ENCODE assay signal across 26 mouse cellular contexts in the genomic region with DNA sequence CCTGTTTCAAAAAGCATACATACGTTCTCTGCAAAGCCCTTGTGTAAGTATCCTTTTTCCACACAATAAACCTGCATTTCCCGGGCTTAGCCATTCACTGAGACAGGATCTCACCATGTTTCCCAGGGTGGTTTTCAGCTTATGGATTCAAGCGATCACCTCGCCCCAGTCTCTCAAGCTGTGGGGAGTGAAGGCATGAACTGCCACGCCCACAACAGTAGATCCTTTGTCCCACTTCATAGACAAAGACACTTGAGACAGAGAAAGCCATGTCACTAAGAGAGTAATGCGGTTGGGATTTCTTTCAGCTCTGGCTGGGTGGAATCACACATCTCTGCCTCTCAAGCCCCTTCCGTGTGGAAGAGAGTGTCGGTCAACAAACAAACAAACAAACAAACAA. TPM values are rescaled to one million over a fixed set of nuclear protein-coding genes. Genes with fewer than 3 reads are reported as not detected.
DNase-seq lines count a peak whose midpoint lies in the region; ATAC-seq lines count a peak whose summit lies in the region.
"Had no signal": no experiment of that assay in that cellular context is flagged by ENCODE, and none has a peak within 500 bp of the region (broad histone marks: within the 10 kb centered on the region; RNA-seq: fewer than 3 reads in every experiment).

No protein-coding gene starts in this region.

- peak; percentile 15 for DNase-seq in hindbrain, embryonic 11.5 days (ENCODE audit: low spot score)
- DNase-seq in neural tube, embryonic 11.5 days (ENCODE audit: low spot score), result peak; percentile 29
- no peak for DNase-seq in neural tube, embryonic 10.5 days (ENCODE audit: extremely low spot score, low spot score)
- DNase-seq in ZHBTc4 (ENCODE audit: low read depth, low spot score), result peak; percentile 71
- no peak for DNase-seq in heart, adult 11 months
- DNase-seq: adrenal gland, adult 2 months; adrenal gland, postnatal 10 days; adrenal gland, postnatal 25 days; B cell, adult 2 months; cerebellum, adult 11 months; cerebellum, adult 18-20 months; cerebellum, adult 8-10 months; cerebellum, adult 9-11 months; cerebellum, postnatal 14 days; cerebellum, postnatal 36 days; embryo, embryonic 11 days had no signal

- H3K27me3 ChIP-seq in hindbrain, embryonic 11.5 days (ENCODE audit: control insufficient read depth, insufficient read depth, low read length), result no peaks in the 10 kb centered on the region
- no peaks in the 10 kb centered on the region for H3K27me3 ChIP-seq in hindbrain, embryonic 12.5 days
- no peaks in the 10 kb centered on the region for H3K27me3 ChIP-seq in neural tube, embryonic 11.5 days (ENCODE audit: control insufficient read depth, insufficient read depth, low read length)
- H3K27me3 ChIP-seq: CH12.LX; embryonic facial prominence, embryonic 13.5 days; embryonic facial prominence, embryonic 15.5 days; forebrain, embryonic 12.5 days had no signal

- H3K4me3 ChIP-seq in hindbrain, embryonic 11.5 days (ENCODE audit: low read depth, low read length), result no peak overlapping the region
- no peak overlapping the region for H3K4me3 ChIP-seq in hindbrain, embryonic 12.5 days
- H3K4me3 ChIP-seq in neural tube, embryonic 11.5 days (ENCODE audit: low read depth, low read length), result no peak overlapping the region
- H3K4me3 ChIP-seq: embryonic facial prominence, embryonic 13.5 days; embryonic facial prominence, embryonic 15.5 days; erythroblast, embryonic 14.5 days; forebrain, embryonic 10.5 days; forebrain, embryonic 12.5 days had no signal

- no peak overlapping the region for H3K9ac ChIP-seq in hindbrain, embryonic 11.5 days (ENCODE audit: low read depth, low read length)
- no peak overlapping the region for H3K9ac ChIP-seq in hindbrain, embryonic 12.5 days
- H3K9ac ChIP-seq in neural tube, embryonic 11.5 days (ENCODE audit: low read length), result no peak overlapping the region
- H3K9ac ChIP-seq: embryonic facial prominence, embryonic 13.5 days; embryonic facial prominence, embryonic 15.5 days; forebrain, embryonic 12.5 days had no signal

- H3K4me1 ChIP-seq in hindbrain, embryonic 11.5 days (replicated peaks; ENCODE audit: control insufficient read depth, insufficient read depth, low read length), result no peaks in the 10 kb centered on the region
- peaks cover 12% of the 10 kb centered on the region; the same call in 1 of the 2 replicates for H3K4me1 ChIP-seq in hindbrain, embryonic 12.5 days
- H3K4me1 ChIP-seq in neural tube, embryonic 11.5 days (ENCODE audit: control insufficient read depth, insufficient read depth, low read length), result no peaks in the 10 kb centered on the region

- no peak overlapping the region for H3K27ac ChIP-seq in hindbrain, embryonic 11.5 days (ENCODE audit: low read depth, low read length)
- H3K27ac ChIP-seq in hindbrain, embryonic 12.5 days, result no peak overlapping the region
- no peak overlapping the region for H3K27ac ChIP-seq in neural tube, embryonic 11.5 days (ENCODE audit: low read depth, low read length)
- H3K27ac ChIP-seq: embryonic facial prominence, embryonic 13.5 days; embryonic facial prominence, embryonic 15.5 days; forebrain, embryonic 10.5 days; forebrain, embryonic 12.5 days had no signal

- H3K36me3 ChIP-seq in hindbrain, embryonic 11.5 days (ENCODE audit: control insufficient read depth, insufficient read depth, low read length), result no peaks in the 10 kb centered on the region
- no peaks in the 10 kb centered on the region for H3K36me3 ChIP-seq in hindbrain, embryonic 12.5 days
- H3K36me3 ChIP-seq in neural tube, embryonic 11.5 days (ENCODE audit: control insufficient read depth, insufficient read depth, low read length), result no peaks in the 10 kb centered on the region
- H3K36me3 ChIP-seq: embryonic facial prominence, embryonic 13.5 days; embryonic facial prominence, embryonic 15.5 days; forebrain, embryonic 10.5 days; forebrain, embryonic 12.5 days had no signal

- ATAC-seq in hindbrain, embryonic 11.5 days (ENCODE audit: low FRiP score), result no peak
- ATAC-seq in hindbrain, embryonic 12.5 days (ENCODE audit: low FRiP score), result no peak
- no peak for ATAC-seq in neural tube, embryonic 11.5 days (ENCODE audit: insufficient read depth, low FRiP score, low TSS enrichment)
- ATAC-seq: CD4-positive, CD25-positive, alpha-beta regulatory T cell, adult 4 months; forebrain, embryonic 14.5 days; forebrain, embryonic 16.5 days had no signal

- H3K9me3 ChIP-seq in hindbrain, embryonic 11.5 days (ENCODE audit: control insufficient read depth, low read length), result no peaks in the 10 kb centered on the region
- no peaks in the 10 kb centered on the region for H3K9me3 ChIP-seq in hindbrain, embryonic 12.5 days (replicated peaks)
- no peaks in the 10 kb centered on the region for H3K9me3 ChIP-seq in neural tube, embryonic 11.5 days (ENCODE audit: control insufficient read depth, low read length)
- H3K9me3 ChIP-seq: embryonic facial prominence, embryonic 13.5 days; embryonic facial prominence, embryonic 15.5 days; forebrain, embryonic 10.5 days; forebrain, embryonic 12.5 days had no signal

- no peak overlapping the region for H3K4me2 ChIP-seq in hindbrain, embryonic 11.5 days (replicated peaks; ENCODE audit: low read depth, low read length)
- no peak overlapping the region for H3K4me2 ChIP-seq in hindbrain, embryonic 12.5 days (replicated peaks)
- H3K4me2 ChIP-seq in neural tube, embryonic 11.5 days (ENCODE audit: low read depth), result no peak overlapping the region
- H3K4me2 ChIP-seq: embryonic facial prominence, embryonic 13.5 days; embryonic facial prominence, embryonic 15.5 days; forebrain, embryonic 12.5 days had no signal

- 69% methylated on average over 8 of the region's 8 CpGs for WGBS in hindbrain, embryonic 11.5 days
- 71% methylated on average over 8 of the region's 8 CpGs for WGBS in hindbrain, embryonic 12.5 days
- WGBS in neural tube, embryonic 11.5 days, result 75% methylated on average over 8 of the region's 8 CpGs

RNA-seq across cellular contexts. Expression of a gene that starts 49.2 kb away (rescaled TPM):
- 0.25 and 0.43 TPM in 2 replicates for polyA plus RNA-seq in hindbrain, embryonic 11.5 days (2014; fragmentation: Nextera tagmentation; extraction: Ambion mirVana)
- 0.90 and 1.1 TPM in 2 replicates for polyA plus RNA-seq in hindbrain, embryonic 12.5 days (2016; fragmentation: Nextera tagmentation; extraction: Ambion mirVana)
- polyA plus RNA-seq in neural tube, embryonic 11.5 days (2014; fragmentation: Nextera tagmentation; extraction: Ambion mirVana), result 0.69 and 0.87 TPM in 2 replicates

Comparison
In these comparisons a context has a peak if more than half of its experiments do, and no peak if none do; other contexts are left out.
1. DNase-seq: peak in hindbrain, embryonic 11.5 days (single experiment), neural tube, embryonic 11.5 days (single experiment) and ZHBTc4 (single experiment); none in neural tube, embryonic 10.5 days (single experiment) and heart, adult 11 months (single experiment).